Mouse (Mus musculus): ENCODE measurements at regions not wholly inside any gene's neighbourhood (a gene's known extent, or its start where the extent isn't known, plus 50 kb on each side); places are given as distances from the start of the nearest gene placed in this dataset.
A peak's percentile ranks its signal among the peaks of the same experiment; 100 is the strongest.

- Histone ChIP-seq H3K27me3 (no peaks in the 10 kb centered on the region), H3K4me1 (no peaks in the 10 kb centered on the region), H3K4me3 (no peak overlapping the region), H3K36me3 (no peaks in the 10 kb centered on the region), H3K9ac (no peak overlapping the region), H3K9me3 (no peaks in the 10 kb centered on the region), H3K27ac (no peak overlapping the region), H3K4me2 (replicated peaks) (no peak overlapping the region)
- ATAC-seq (ENCODE audit: insufficient number of reproducible peaks, insufficient read depth, low FRiP score, low TSS enrichment) = no peak
- 83% methylated on average over 5 of the region's 5 CpGs for WGBS
Observed at GRCm38 (mm10) chr15:27137580-27137979, 242.2 kb upstream of the Fbxl7 start.

DNA sequence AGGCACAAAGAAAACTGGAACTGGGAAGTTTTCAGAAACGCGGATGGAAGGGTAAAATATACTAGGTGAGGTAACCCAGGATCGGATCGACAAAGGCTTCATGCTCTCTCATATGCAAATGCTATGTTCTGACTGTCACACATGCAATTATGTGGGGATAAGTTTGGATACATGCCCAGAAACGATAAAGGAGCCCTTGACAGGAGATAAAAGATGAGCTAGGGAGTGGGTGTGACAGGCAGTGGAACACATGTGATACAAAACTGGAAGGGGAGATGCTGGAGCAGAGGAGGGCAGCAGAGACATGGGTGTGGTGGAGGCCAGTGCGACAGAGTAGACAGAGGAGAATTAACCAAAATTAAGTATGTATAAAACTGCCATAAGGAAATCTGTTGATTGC lies 250.5 kb upstream of the Fbxl7 start:
- H3K27me3 ChIP-seq = no peaks in the 10 kb centered on the region
- H3K9ac ChIP-seq = no peak overlapping the region
- no peak overlapping the region for H3K4me2 ChIP-seq (replicated peaks)
- H3K9me3 ChIP-seq = no peaks in the 10 kb centered on the region
- H3K4me1 ChIP-seq = no peaks in the 10 kb centered on the region
- no peak for ATAC-seq (ENCODE audit: insufficient number of reproducible peaks, insufficient read depth, low FRiP score, low TSS enrichment)
- H3K27ac ChIP-seq = no peak overlapping the region
- no peak overlapping the region for H3K4me3 ChIP-seq
- WGBS = 85% methylated on average over 6 of the region's 6 CpGs
- H3K36me3 ChIP-seq = no peaks in the 10 kb centered on the region

DNA sequence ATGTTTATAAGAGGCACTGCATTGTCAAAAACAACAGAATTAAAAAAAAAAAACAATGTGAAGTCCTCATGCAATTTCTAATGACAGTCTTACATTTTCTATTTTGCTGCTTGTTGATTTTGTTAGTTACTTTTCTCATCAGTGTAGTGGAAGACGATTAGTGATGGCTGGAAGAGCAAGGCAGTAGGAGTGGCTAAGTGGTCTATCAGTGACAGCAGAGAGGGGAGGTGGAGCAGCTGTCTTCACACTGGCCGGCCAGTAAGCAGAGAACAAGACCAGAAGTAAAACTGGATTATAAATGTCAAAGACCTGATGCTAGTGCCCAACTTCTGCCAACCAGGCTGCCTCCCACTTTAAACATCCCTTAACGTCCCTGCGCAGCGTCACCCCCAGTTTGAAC lies 265.6 kb upstream of the Fbxl7 start:
- Histone ChIP-seq H3K9ac (no peak overlapping the region), H3K27ac (no peak overlapping the region), H3K4me2 (replicated peaks) (no peak overlapping the region), H3K27me3 (no peaks in the 10 kb centered on the region), H3K4me1 (no peaks in the 10 kb centered on the region), H3K36me3 (no peaks in the 10 kb centered on the region), H3K9me3 (no peaks in the 10 kb centered on the region), H3K4me3 (no peak overlapping the region)
- ATAC-seq (ENCODE audit: insufficient number of reproducible peaks, insufficient read depth, low FRiP score, low TSS enrichment) = no peak
- 74% methylated on average over 5 of the region's 5 CpGs for WGBS

- ATAC-seq (ENCODE audit: insufficient number of reproducible peaks, insufficient read depth, low FRiP score, low TSS enrichment) = no peak
- no peak overlapping the region for H3K27ac ChIP-seq
- H3K4me3 ChIP-seq = no peak overlapping the region
- no peaks in the 10 kb centered on the region for H3K9me3 ChIP-seq
- no peaks in the 10 kb centered on the region for H3K4me1 ChIP-seq
- H3K4me2 ChIP-seq (replicated peaks) = no peak overlapping the region
- no peak overlapping the region for H3K9ac ChIP-seq
- no peaks in the 10 kb centered on the region for H3K27me3 ChIP-seq
- 78% methylated on average over 1 of the region's 1 CpGs for WGBS
- no peaks in the 10 kb centered on the region for H3K36me3 ChIP-seq
Observed at GRCm38 (mm10) chr15:27167484-27167883, 272.1 kb upstream of the Fbxl7 start.

DNA sequence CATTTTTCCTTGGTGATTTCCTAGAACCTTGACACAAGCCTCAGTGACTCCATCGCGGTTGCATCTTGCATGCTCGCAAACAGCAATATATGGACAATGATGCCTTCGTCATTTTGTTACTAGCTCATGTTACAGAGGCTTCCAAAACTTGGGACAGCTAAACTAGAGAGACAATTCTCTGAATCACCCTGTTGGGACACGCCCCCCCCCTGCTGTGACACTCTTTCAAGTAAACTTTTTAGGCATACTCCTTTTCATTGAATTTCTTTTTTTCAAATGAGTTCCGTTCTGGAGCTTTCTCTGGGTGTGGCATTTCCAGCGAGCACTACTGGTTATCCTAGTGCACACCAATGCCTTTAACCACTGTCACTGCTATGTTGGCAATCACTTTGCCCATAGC lies 274.5 kb upstream of the Fbxl7 start:
- Histone ChIP-seq H3K4me2 (replicated peaks) (no peak overlapping the region), H3K4me1 (no peaks in the 10 kb centered on the region), H3K9ac (no peak overlapping the region), H3K36me3 (no peaks in the 10 kb centered on the region), H3K27me3 (no peaks in the 10 kb centered on the region), H3K4me3 (no peak overlapping the region), H3K27ac (no peak overlapping the region), H3K9me3 (no peaks in the 10 kb centered on the region)
- 88% methylated on average over 7 of the region's 7 CpGs for WGBS
- ATAC-seq (ENCODE audit: insufficient number of reproducible peaks, insufficient read depth, low FRiP score, low TSS enrichment) = no peak

GRCm38 (mm10) chr15:27173506-27173905 lies 278.1 kb upstream of the Fbxl7 start:
- no peaks in the 10 kb centered on the region for H3K36me3 ChIP-seq
- H3K9me3 ChIP-seq = no peaks in the 10 kb centered on the region
- H3K4me2 ChIP-seq (replicated peaks) = no peak overlapping the region
- H3K27me3 ChIP-seq = no peaks in the 10 kb centered on the region
- no peak for ATAC-seq (ENCODE audit: insufficient number of reproducible peaks, insufficient read depth, low FRiP score, low TSS enrichment)
- no peak overlapping the region for H3K27ac ChIP-seq
- no peaks in the 10 kb centered on the region for H3K4me1 ChIP-seq
- 38% methylated on average over 5 of the region's 5 CpGs for WGBS
- no peak overlapping the region for H3K4me3 ChIP-seq
- no peak overlapping the region for H3K9ac ChIP-seq

DNA sequence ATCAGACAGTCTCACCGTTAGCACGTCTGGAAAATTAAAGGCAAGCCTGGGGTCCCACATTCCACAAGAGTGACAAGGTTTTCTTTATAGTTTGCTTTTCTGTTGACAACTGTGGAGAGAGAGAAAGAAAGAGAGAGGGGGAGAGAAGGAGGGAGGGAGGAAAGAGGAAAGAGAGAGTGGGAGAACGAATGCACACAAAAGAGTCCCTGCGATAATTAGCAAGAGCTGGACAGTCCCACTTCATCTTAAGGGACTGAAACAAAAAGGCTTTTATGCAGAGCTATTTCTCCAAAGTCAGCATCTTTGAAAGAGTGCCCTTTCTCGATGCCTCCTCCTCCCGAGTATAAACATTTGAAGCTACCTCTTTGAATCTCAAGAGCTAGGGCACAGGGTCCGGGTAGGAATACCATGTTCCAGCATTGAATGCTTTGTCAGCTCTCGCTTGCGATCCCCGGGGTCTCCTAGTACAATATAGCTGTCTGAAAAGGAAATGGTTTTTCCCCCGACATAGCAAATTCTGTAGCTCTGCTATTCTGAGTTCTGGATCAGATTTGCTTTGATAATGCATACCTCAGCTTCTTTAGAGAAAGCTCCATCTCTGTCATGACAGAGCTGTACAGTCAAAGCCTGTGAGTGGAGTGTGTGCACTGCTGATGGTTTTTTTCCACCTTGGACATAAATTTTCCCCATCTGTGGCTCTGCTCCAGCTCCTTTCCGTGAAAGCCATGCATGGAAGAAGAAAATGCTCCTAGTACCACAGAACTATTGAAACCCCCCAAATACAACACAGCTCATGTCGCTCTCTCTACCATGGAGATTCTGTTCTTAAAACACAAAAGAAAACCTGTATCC lies 282.9 kb upstream of the Fbxl7 start:
- Histone ChIP-seq H3K4me1 (no peaks in the 10 kb centered on the region), H3K9me3 (no peaks in the 10 kb centered on the region), H3K27ac (no peak overlapping the region), H3K4me2 (replicated peaks) (0 out of 2 replicates have a peak overlapping the region, but pooled peaks have one; percentile 15), H3K9ac (no peak overlapping the region), H3K27me3 (no peaks in the 10 kb centered on the region), H3K4me3 (no peak overlapping the region), H3K36me3 (no peaks in the 10 kb centered on the region)
- ATAC-seq (ENCODE audit: insufficient number of reproducible peaks, insufficient read depth, low FRiP score, low TSS enrichment) = no peak
- WGBS = 46% methylated on average over 13 of the region's 13 CpGs

- Histone ChIP-seq H3K4me3 (no peak overlapping the region), H3K27me3 (no peaks in the 10 kb centered on the region), H3K4me1 (no peaks in the 10 kb centered on the region), H3K4me2 (replicated peaks) (no peak overlapping the region), H3K9me3 (no peaks in the 10 kb centered on the region), H3K9ac (no peak overlapping the region), H3K36me3 (no peaks in the 10 kb centered on the region), H3K27ac (no peak overlapping the region)
- ATAC-seq (ENCODE audit: insufficient number of reproducible peaks, insufficient read depth, low FRiP score, low TSS enrichment) = no peak
- 56% methylated on average over 4 of the region's 4 CpGs for WGBS
Observed at GRCm38 (mm10) chr15:27189699-27190098, 276.8 kb upstream of the Ank start.

- Histone ChIP-seq H3K4me2 (replicated peaks) (no peak overlapping the region), H3K27me3 (no peaks in the 10 kb centered on the region), H3K9ac (no peak overlapping the region), H3K9me3 (no peaks in the 10 kb centered on the region), H3K4me1 (no peaks in the 10 kb centered on the region), H3K27ac (no peak overlapping the region), H3K4me3 (no peak overlapping the region), H3K36me3 (no peaks in the 10 kb centered on the region)
- 66% methylated on average over 3 of the region's 3 CpGs for WGBS
- no peak for ATAC-seq (ENCODE audit: insufficient number of reproducible peaks, insufficient read depth, low FRiP score, low TSS enrichment)
Observed at GRCm38 (mm10) chr15:27201513-27201912, 265.0 kb upstream of the Ank start.

- no peaks in the 10 kb centered on the region for H3K4me1 ChIP-seq
- no peak overlapping the region for H3K9ac ChIP-seq
- no peaks in the 10 kb centered on the region for H3K36me3 ChIP-seq
- H3K4me2 ChIP-seq (replicated peaks) = no peak overlapping the region
- H3K27ac ChIP-seq = no peak overlapping the region
- H3K9me3 ChIP-seq = no peaks in the 10 kb centered on the region
- no peak overlapping the region for H3K4me3 ChIP-seq
- no peaks in the 10 kb centered on the region for H3K27me3 ChIP-seq
- no peak for ATAC-seq (ENCODE audit: insufficient number of reproducible peaks, insufficient read depth, low FRiP score, low TSS enrichment)
- WGBS = 73% methylated on average over 6 of the region's 6 CpGs
Observed at GRCm38 (mm10) chr15:27204888-27205287, 261.6 kb upstream of the Ank start.

- H3K27me3 ChIP-seq = no peaks in the 10 kb centered on the region
- H3K4me1 ChIP-seq = no peaks in the 10 kb centered on the region
- no peak overlapping the region for H3K4me3 ChIP-seq
- H3K9ac ChIP-seq = no peak overlapping the region
- H3K27ac ChIP-seq = no peak overlapping the region
- H3K9me3 ChIP-seq = no peaks in the 10 kb centered on the region
- no peak overlapping the region for H3K4me2 ChIP-seq (replicated peaks)
- 78% methylated on average over 11 of the region's 11 CpGs for WGBS
- ATAC-seq (ENCODE audit: insufficient number of reproducible peaks, insufficient read depth, low FRiP score, low TSS enrichment) = no peak
- H3K36me3 ChIP-seq = no peaks in the 10 kb centered on the region
Observed at GRCm38 (mm10) chr15:27207446-27207845, 259.0 kb upstream of the Ank start.

DNA sequence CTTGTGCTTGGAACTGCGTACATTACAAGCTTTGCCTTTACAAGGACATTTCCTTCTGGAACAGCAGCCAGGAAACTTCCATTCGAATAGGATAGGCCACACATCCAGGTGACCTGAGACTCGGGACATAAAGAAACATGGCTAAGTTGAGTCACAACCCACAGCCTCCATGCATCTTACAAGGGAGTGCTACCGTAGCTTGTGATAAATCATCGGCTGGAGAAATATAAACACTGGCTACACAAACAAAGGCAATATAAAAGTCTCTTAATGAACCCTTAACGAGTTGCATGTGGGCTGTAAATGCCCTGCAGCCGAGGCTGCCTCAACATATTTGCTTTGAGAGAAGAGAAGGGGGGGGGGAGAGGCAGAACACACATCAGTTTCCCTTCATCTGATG lies 250.1 kb upstream of the Ank start:
- H3K27ac ChIP-seq = no peak overlapping the region
- no peak overlapping the region for H3K4me2 ChIP-seq (replicated peaks)
- no peaks in the 10 kb centered on the region for H3K9me3 ChIP-seq
- H3K4me1 ChIP-seq = 0 out of 2 replicates have a peak, but pooled peaks cover 7% of the 10 kb centered on the region
- no peak overlapping the region for H3K4me3 ChIP-seq
- H3K9ac ChIP-seq = no peak overlapping the region
- H3K36me3 ChIP-seq = no peaks in the 10 kb centered on the region
- no peak for ATAC-seq (ENCODE audit: insufficient number of reproducible peaks, insufficient read depth, low FRiP score, low TSS enrichment)
- no peaks in the 10 kb centered on the region for H3K27me3 ChIP-seq
- WGBS = 31% methylated on average over 7 of the region's 7 CpGs
